Mouse (Mus musculus) thymus, adult 18-20 months (tissue): ENCODE measurements around the gene H2al2a.
"Not testable (repeated sequence)": the region's sequence is repeated elsewhere in the genome, so short reads cannot be mapped to it uniquely, and the experiment has no call there.

ENCODE experiments used
- DNase-seq, 2 experiments: peaks; one replicate each; pipeline ENCODE4 v3.0.0; 2022; ENCODE audit warnings: mixed read lengths in 2 of 2

The H2al2a gene

GRCm38 (mm10) chr2:17973868-17974440 is 22.8 kb downstream of the H2al2a start:
- DNase-seq, result no peak

GRCm38 (mm10) chr2:17973246-17973645 is 23.5 kb downstream of the H2al2a start:
- DNase-seq, result no peak

- DNase-seq, result no peak
Observed at GRCm38 (mm10) chr2:17972843-17973242, 23.9 kb downstream of the H2al2a start.

- no peak for DNase-seq
Observed at GRCm38 (mm10) chr2:17971407-17971806, 25.4 kb downstream of the H2al2a start.

GRCm38 (mm10) chr2:17970662-17971061 is 26.1 kb downstream of the H2al2a start:
- no peak for DNase-seq

GRCm38 (mm10) chr2:17970187-17970586 is 26.6 kb downstream of the H2al2a start:
- DNase-seq, result no peak

GRCm38 (mm10) chr2:17968571-17968970 is 28.2 kb downstream of the H2al2a start:
- no peak for DNase-seq

- not testable (repeated sequence) for DNase-seq
Observed at GRCm38 (mm10) chr2:17968037-17968436, 28.7 kb downstream of the H2al2a start.

GRCm38 (mm10) chr2:17959501-17959900 is 37.3 kb downstream of the H2al2a start:
- DNase-seq, result no peak

GRCm38 (mm10) chr2:17946875-17947274 is 49.9 kb downstream of the H2al2a start:
- DNase-seq, result no peak
